Mouse (Mus musculus): ENCODE data around the gene Lrriq3. TPM values are rescaled to one million over a fixed set of nuclear protein-coding genes. Genes with fewer than 3 reads are reported as not detected.
A peak's percentile ranks its signal among the peaks of the same experiment; 100 is the strongest.

Lrriq3 gene
- total RNA-seq, 1 experiment from 2014 or later = 1.1 TPM

DNA sequence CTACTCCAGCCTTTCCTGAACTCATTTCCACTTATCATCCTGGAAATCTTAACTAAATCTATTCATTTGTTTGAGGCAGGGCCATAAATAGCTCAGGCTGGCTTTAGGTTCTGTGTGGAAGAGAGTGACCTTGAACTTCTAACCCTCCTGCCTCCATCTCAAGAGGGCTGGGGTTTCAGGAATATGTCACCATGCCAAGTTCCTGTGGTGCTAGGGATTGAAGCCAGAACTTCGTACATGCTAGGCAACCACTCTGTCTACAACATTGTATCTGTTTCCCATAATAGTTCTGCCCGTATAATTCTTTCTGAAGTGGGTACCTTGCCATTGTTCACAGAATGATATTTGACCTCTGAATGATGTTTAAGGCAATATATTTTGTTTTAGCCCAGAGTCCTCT lies 95.6 kb downstream of the Lrriq3 start:
- no peak for ATAC-seq (replicated peaks in 1 of 2; ENCODE audit: insufficient read depth in 1 of 2, low FRiP score in 2 of 2, low TSS enrichment in 1 of 2, low read depth in 1 of 2, poor library complexity in 2 of 2, severe bottlenecking in 2 of 2)

GRCm38 (mm10) chr3:155234919-155235318 lies 141.7 kb downstream of the Lrriq3 start:
- peak; percentile 56 to 58; a peak in 2 of 4 replicates for ATAC-seq (replicated peaks in 1 of 2; ENCODE audit: insufficient read depth in 1 of 2, low FRiP score in 2 of 2, low TSS enrichment in 1 of 2, low read depth in 1 of 2, poor library complexity in 2 of 2, severe bottlenecking in 2 of 2)

DNA sequence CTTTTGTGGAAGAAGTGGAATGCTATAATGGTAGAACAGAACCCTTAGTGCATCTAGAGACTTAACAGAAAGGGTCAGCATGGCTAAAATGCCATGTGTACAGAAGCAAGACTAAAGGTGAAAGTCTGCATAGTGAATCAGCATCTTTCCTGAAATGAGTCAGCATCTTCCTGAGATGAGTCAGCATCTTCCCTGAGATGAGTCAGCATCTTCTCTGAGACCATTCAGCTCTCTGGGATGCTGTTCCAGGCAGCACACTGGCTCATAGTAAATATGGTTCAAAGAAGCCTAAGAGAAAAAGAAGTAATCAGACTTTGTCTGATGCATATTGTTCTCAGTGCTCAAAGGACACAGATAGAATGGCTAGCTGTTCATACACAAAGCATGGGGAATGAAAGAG lies 142.3 kb downstream of the Lrriq3 start:
- no peak for ATAC-seq (replicated peaks in 1 of 2; ENCODE audit: insufficient read depth in 1 of 2, low FRiP score in 2 of 2, low TSS enrichment in 1 of 2, low read depth in 1 of 2, poor library complexity in 2 of 2, severe bottlenecking in 2 of 2)

Other genes starting within 250 kb of the Lrriq3 start
- gene Tnni3k, start 38.0 kb upstream of the Lrriq3 start, total RNA-seq (2017) = not detected in 2 replicates
- gene Fpgt, start within 50 bp of the Lrriq3 start, total RNA-seq (2017) = 9.1 and 16.4 TPM in 2 replicates